Mouse (Mus musculus): ENCODE data around the gene Dusp8.

DNA sequence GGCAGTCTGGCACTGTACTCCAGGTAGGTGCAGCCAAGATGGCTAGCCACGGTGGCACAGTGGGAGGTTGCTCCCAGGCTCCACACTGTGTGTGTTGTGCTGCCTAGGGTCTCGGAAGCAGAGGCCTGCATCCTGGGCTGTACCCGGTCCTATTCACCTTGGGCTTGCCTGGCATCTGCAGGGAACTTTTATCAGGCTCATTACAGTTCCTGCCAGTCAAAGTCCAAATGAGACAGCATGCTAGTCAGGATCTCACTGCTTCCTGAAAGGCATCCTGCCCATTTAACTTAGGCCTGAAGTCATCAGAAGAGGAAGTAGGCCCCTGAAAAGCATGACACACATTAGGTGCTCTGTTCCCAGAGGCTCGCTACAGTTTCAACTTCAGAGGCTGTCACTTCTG lies 27.2 kb downstream of the Dusp8 start:
- TF ChIP-seq POLR2A (IDR thresholded peaks at IDR 0.05; ENCODE audit: extremely low read depth, insufficient read depth, low read length) (no peak), CTCF (IDR thresholded peaks at IDR 0.05; ENCODE audit: extremely low read depth, insufficient read depth, low read length) (no peak)

Measured in cortical plate, adult 2 months (tissue).